Mouse (Mus musculus) T-helper 1 cell (primary cell): ENCODE results near the gene Pth1r.
"Not testable (repeated sequence)": the region's sequence is repeated elsewhere in the genome, so short reads cannot be mapped to it uniquely, and the experiment has no call there.

Experiments
- in situ Hi-C: fragments of 300-600 bp; cut with MboI, MseI; formaldehyde crosslinking; loops from one replicate; pipeline ENCODE4 v1.15.1; 2025; ENCODE audit warnings: high pct_unique_total_duplicates

Gene Pth1r

GRCm38 (mm10) chr9:110684100-110684831, 62.7 kb downstream of the Pth1r start:
- in situ Hi-C loops, result no loop called here

- in situ Hi-C loops, result no loop called here
These were observed 63.3 kb downstream of the Pth1r start for GRCm38 (mm10) chr9:110683574-110684099.

- in situ Hi-C loops, result not testable (repeated sequence)
These were observed 64.2 kb downstream of the Pth1r start for GRCm38 (mm10) chr9:110682697-110683096.

GRCm38 (mm10) chr9:110682255-110682654, 64.7 kb downstream of the Pth1r start:
- in situ Hi-C loops, result no loop called here

GRCm38 (mm10) chr9:110681817-110682216, 65.1 kb downstream of the Pth1r start:
- in situ Hi-C loops, result no loop called here

GRCm38 (mm10) chr9:110680736-110681507, 66.0 kb downstream of the Pth1r start:
- in situ Hi-C loops, result no loop called here

GRCm38 (mm10) chr9:110678886-110679285, 68.1 kb downstream of the Pth1r start:
- in situ Hi-C loops, result no loop called here

- in situ Hi-C loops, result no loop called here
These were observed 70.4 kb downstream of the Pth1r start for GRCm38 (mm10) chr9:110676492-110676911.

- in situ Hi-C loops, result no loop called here
These were observed 73.7 kb downstream of the Pth1r start for GRCm38 (mm10) chr9:110673107-110673752.

GRCm38 (mm10) chr9:110672462-110673106, 74.4 kb downstream of the Pth1r start:
- in situ Hi-C loops, result no loop called here
